ENCODE assay signal across 11 mouse cellular contexts in genomic region chr10:19362861-19363260, GRCm38 (mm10). TPM values are rescaled to one million over a fixed set of nuclear protein-coding genes. Genes with fewer than 3 reads are reported as not detected.
A peak's percentile ranks its signal among the peaks of the same experiment; 100 is the strongest.
DNase-seq lines count a peak whose midpoint lies in the region; ATAC-seq lines count a peak whose summit lies in the region.
"Had no signal": no experiment of that assay in that cellular context is flagged by ENCODE, and none has a peak within 500 bp of the region (broad histone marks: within the 10 kb centered on the region; RNA-seq: fewer than 3 reads in every experiment).

No protein-coding gene starts in this region.

- no peaks in the 10 kb centered on the region for H3K9me3 ChIP-seq in kidney, embryonic 16.5 days (ENCODE audit: low read length)
- no peaks in the 10 kb centered on the region for H3K9me3 ChIP-seq in embryonic facial prominence, embryonic 15.5 days (replicated peaks)
- no peaks in the 10 kb centered on the region for H3K9me3 ChIP-seq in hindbrain, embryonic 16.5 days (ENCODE audit: control insufficient read depth, low read length)
- H3K9me3 ChIP-seq: G1E had no signal

- H3K36me3 ChIP-seq in kidney, embryonic 16.5 days (ENCODE audit: insufficient read depth, low read length): no peaks in the 10 kb centered on the region
- no peaks in the 10 kb centered on the region for H3K36me3 ChIP-seq in embryonic facial prominence, embryonic 15.5 days
- H3K36me3 ChIP-seq in hindbrain, embryonic 16.5 days (ENCODE audit: control insufficient read depth, insufficient read depth, low read length): no peaks in the 10 kb centered on the region
- H3K36me3 ChIP-seq: G1E had no signal

- H3K4me1 ChIP-seq in kidney, embryonic 16.5 days (ENCODE audit: insufficient read depth, low read length): peaks cover 3% of the 10 kb centered on the region; the same call in 1 of the 2 replicates
- H3K4me1 ChIP-seq in embryonic facial prominence, embryonic 15.5 days: peaks cover 5% of the 10 kb centered on the region; the same call in 1 of the 2 replicates
- H3K4me1 ChIP-seq in hindbrain, embryonic 16.5 days (ENCODE audit: control insufficient read depth, insufficient read depth, low read depth, low read length): no peaks in the 10 kb centered on the region

- no peak overlapping the region for H3K27ac ChIP-seq in kidney, embryonic 16.5 days (ENCODE audit: low read length)
- no peak overlapping the region for H3K27ac ChIP-seq in embryonic facial prominence, embryonic 15.5 days (replicated peaks)
- H3K27ac ChIP-seq in hindbrain, embryonic 16.5 days (ENCODE audit: low read depth, low read length): no peak overlapping the region
- H3K27ac ChIP-seq: macrophage had no signal

- WGBS in kidney, embryonic 16.5 days: under 1% methylated on average over 17 of the region's 17 CpGs
- WGBS in embryonic facial prominence, embryonic 15.5 days: 1% methylated on average over 17 of the region's 17 CpGs
- 2% methylated on average over 17 of the region's 17 CpGs for WGBS in hindbrain, embryonic 16.5 days

- no peak for DNase-seq in kidney, postnatal 10 days
- DNase-seq in naive thymus-derived CD4-positive, alpha-beta T cell, adult 2 months (ENCODE audit: low read depth): peak; percentile 35
- DNase-seq in yolk sac, embryonic 10.5 days (ENCODE audit: low spot score): no peak
- DNase-seq in gastrocnemius, postnatal 4 days (ENCODE audit: low spot score in 2 of 2): no peak
- no peak for DNase-seq in kidney, adult 18-20 months
- DNase-seq: kidney, adult 8-10 months had no signal

- peak overlapping the region; percentile 24 for H3K4me3 ChIP-seq in kidney, embryonic 16.5 days (ENCODE audit: low read length)
- peak overlapping the region; percentile 12; the same call in 1 of the 2 replicates for H3K4me3 ChIP-seq in embryonic facial prominence, embryonic 15.5 days (replicated peaks)
- H3K4me3 ChIP-seq in hindbrain, embryonic 16.5 days (ENCODE audit: low read length): no peak overlapping the region

- no peak overlapping the region for H3K9ac ChIP-seq in kidney, embryonic 16.5 days (replicated peaks; ENCODE audit: low read length)
- no peak overlapping the region for H3K9ac ChIP-seq in embryonic facial prominence, embryonic 15.5 days
- H3K9ac ChIP-seq in hindbrain, embryonic 16.5 days (ENCODE audit: low read depth, low read length): no peak overlapping the region

- peaks cover 80% of the 10 kb centered on the region for H3K27me3 ChIP-seq in kidney, embryonic 16.5 days (ENCODE audit: insufficient read depth, low read length)
- peaks cover 69% of the 10 kb centered on the region for H3K27me3 ChIP-seq in embryonic facial prominence, embryonic 15.5 days
- H3K27me3 ChIP-seq in hindbrain, embryonic 16.5 days (replicated peaks; ENCODE audit: control insufficient read depth, insufficient read depth, low read length): peaks cover 41% of the 10 kb centered on the region

- no peak for ATAC-seq in kidney, embryonic 16.5 days (ENCODE audit: low FRiP score, low TSS enrichment)
- no peak for ATAC-seq in embryonic facial prominence, embryonic 15.5 days (ENCODE audit: insufficient number of reproducible peaks, low FRiP score, low TSS enrichment, low read depth)
- no peak for ATAC-seq in hindbrain, embryonic 16.5 days

- H3K4me2 ChIP-seq in kidney, embryonic 16.5 days (replicated peaks; ENCODE audit: low read depth, low read length): peak overlapping the region; percentile 45
- H3K4me2 ChIP-seq in embryonic facial prominence, embryonic 15.5 days (replicated peaks): peak overlapping the region; percentile 33; the same call in 1 of the 2 replicates
- peak overlapping the region; percentile 16 for H3K4me2 ChIP-seq in hindbrain, embryonic 16.5 days (ENCODE audit: low read length)

RNA-seq across cellular contexts. Expression of gene Olig3, which starts 6.5 kb away (rescaled TPM):
- not detected in 2 replicates for polyA plus RNA-seq in kidney, embryonic 16.5 days (2015; fragmentation: Nextera tagmentation; extraction: Ambion mirVana)
- not detected in 2 replicates for polyA plus RNA-seq in embryonic facial prominence, embryonic 15.5 days (2015; fragmentation: Nextera tagmentation; extraction: Ambion mirVana)
- polyA plus RNA-seq in hindbrain, embryonic 16.5 days (2015; fragmentation: Nextera tagmentation; extraction: Ambion mirVana): 5.0 and 6.7 TPM in 2 replicates
- not detected for total RNA-seq in gastrocnemius, postnatal 4 days (2021)
- polyA plus RNA-seq: G1E, macrophage had no signal
